Mouse (Mus musculus): ENCODE measurements around the gene Hunk. TPM values are rescaled to one million over a fixed set of nuclear protein-coding genes. Genes with fewer than 3 reads are reported as not detected.

Gene Hunk
- polyA plus RNA-seq, 1 experiment from 2014 or later, result 13.6 TPM

DNA sequence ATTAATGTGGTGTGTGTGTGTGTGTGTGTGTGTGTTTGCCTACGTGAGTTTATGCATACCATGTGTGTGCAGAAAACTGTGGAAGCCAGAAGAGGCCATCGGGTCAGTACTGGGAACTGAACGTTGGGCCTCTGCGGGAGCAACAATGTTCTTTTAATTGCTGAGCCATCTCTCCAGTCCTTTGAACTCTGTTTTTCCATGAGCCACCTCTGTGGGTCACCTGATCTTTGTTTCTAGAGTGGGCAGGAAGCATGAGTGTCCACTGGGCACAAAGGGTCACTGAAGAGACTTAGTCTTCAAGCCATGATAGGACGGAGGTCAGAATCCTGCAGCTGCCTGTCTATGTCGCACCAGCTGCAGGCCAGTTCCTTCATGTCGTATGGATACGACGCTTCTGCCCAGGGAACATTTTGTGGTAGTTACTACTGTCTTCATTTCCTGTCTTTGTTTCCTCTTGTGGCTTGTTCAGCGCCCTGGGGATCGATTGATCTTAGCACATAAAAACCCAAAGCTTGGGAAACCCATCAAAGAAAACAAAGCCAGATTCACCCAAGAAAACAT, 10.3 kb downstream of the Hunk start:
- Histone ChIP-seq H3K27me3 (no peaks in the 10 kb centered on the region), H3K4me1 (peaks cover 28% of the 10 kb centered on the region), H3K4me2 (replicated peaks) (no peak overlapping the region), H3K9ac (replicated peaks) (no peak overlapping the region), H3K4me3 (no peak overlapping the region), H3K9me3 (no peaks in the 10 kb centered on the region), H3K36me3 (peaks cover 18% of the 10 kb centered on the region; the same call in 1 of the 2 replicates), H3K27ac (replicated peaks) (no peak overlapping the region)
- WGBS, result 87% methylated on average over 11 of the region's 11 CpGs
- no peak for ATAC-seq (replicated peaks)

GRCm38 (mm10) chr16:90396882-90397281, 11.1 kb downstream of the Hunk start:
- no peak for ATAC-seq (replicated peaks)
- WGBS, result 70% methylated on average over 2 of the region's 2 CpGs
- H3K4me3 ChIP-seq, result no peak overlapping the region

GRCm38 (mm10) chr16:90400314-90400713, 14.5 kb downstream of the Hunk start:
- ATAC-seq (replicated peaks), result peak; percentile 29; the same call in 1 of the 2 replicates
- H3K9ac ChIP-seq (replicated peaks), result no peak overlapping the region
- WGBS, result 4% methylated on average over 9 of the region's 9 CpGs
- no peaks in the 10 kb centered on the region for H3K36me3 ChIP-seq
- H3K4me2 ChIP-seq (replicated peaks), result no peak overlapping the region
- no peaks in the 10 kb centered on the region for H3K27me3 ChIP-seq
- H3K27ac ChIP-seq (replicated peaks), result no peak overlapping the region
- H3K4me1 ChIP-seq, result peaks cover 32% of the 10 kb centered on the region
- H3K9me3 ChIP-seq, result no peaks in the 10 kb centered on the region
- no peak overlapping the region for H3K4me3 ChIP-seq

More at GRCm38 (mm10) chr16:90396882-90397281, 11.1 kb downstream of the Hunk start:
- Histone ChIP-seq H3K27ac (replicated peaks) (no peak overlapping the region), H3K27me3 (no peaks in the 10 kb centered on the region), H3K4me2 (replicated peaks) (no peak overlapping the region), H3K9me3 (no peaks in the 10 kb centered on the region), H3K36me3 (peaks cover 11% of the 10 kb centered on the region; the same call in 1 of the 2 replicates), H3K4me1 (peaks cover 36% of the 10 kb centered on the region), H3K9ac (replicated peaks) (no peak overlapping the region)

GRCm38 (mm10) chr16:90400906-90401666, 15.3 kb downstream of the Hunk start:
- Histone ChIP-seq H3K4me1 (peaks cover 37% of the 10 kb centered on the region), H3K27ac (replicated peaks) (no peak overlapping the region), H3K27me3 (no peaks in the 10 kb centered on the region), H3K36me3 (no peaks in the 10 kb centered on the region), H3K9ac (replicated peaks) (no peak overlapping the region), H3K4me2 (replicated peaks) (peak overlapping the region; percentile 17; the same call in 1 of the 2 replicates), H3K9me3 (no peaks in the 10 kb centered on the region), H3K4me3 (no peak overlapping the region)
- ATAC-seq (replicated peaks), result 0 out of 2 replicates have a peak, but pooled peaks have one; percentile 47
- WGBS, result 11% methylated on average over 12 of the region's 12 CpGs

DNA sequence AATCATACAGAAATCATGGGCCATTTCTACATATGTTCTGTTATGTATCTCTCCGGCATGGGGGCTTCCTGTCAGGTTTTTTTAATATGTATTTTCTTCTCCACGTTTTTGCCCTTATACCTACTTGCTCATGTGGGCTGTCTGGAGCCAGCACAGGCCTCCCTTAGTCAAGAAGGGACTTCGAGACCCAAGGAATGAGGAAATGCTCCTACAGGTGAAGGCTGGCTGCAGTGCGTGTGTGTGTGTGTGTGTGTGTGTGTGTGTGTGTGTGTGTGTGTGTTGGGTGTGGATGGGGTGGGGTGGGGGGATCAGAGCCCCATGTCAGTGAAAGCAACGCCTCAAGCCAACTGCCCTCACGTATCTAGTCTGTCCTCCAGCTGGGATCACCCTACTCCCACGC, 16.5 kb downstream of the Hunk start:
- WGBS, result 80% methylated on average over 7 of the region's 7 CpGs
- no peaks in the 10 kb centered on the region for H3K27me3 ChIP-seq
- no peak for ATAC-seq (replicated peaks)

DNA sequence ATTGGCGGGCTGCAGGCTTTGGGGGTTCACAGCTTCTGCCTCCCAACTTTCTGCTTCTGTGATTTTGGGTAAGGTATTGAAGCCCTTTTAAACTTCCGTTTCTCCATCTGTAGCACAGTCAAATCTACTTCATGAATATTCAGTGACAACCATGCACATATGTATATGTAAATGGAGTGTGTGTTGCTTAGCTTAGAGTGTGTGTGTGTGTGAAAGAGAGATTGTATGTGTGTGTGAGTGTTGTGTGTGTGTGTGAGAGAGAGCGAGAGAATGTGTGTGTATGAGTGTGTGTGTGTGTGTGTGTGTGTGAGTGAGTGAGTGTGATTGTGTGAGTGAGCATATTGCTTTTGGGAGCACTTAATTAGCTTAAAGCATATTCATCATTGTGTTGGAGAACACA, 19.4 kb downstream of the Hunk start:
- H3K9ac ChIP-seq (replicated peaks), result no peak overlapping the region
- H3K27ac ChIP-seq (replicated peaks), result peak overlapping the region; percentile 77
- no peak overlapping the region for H3K4me3 ChIP-seq
- no peaks in the 10 kb centered on the region for H3K9me3 ChIP-seq
- peaks cover 63% of the 10 kb centered on the region for H3K4me1 ChIP-seq
- peak; percentile 81 for ATAC-seq (replicated peaks)
- H3K36me3 ChIP-seq, result no peaks in the 10 kb centered on the region
- WGBS, result 65% methylated on average over 3 of the region's 3 CpGs
- no peak overlapping the region for H3K4me2 ChIP-seq (replicated peaks)
- H3K27me3 ChIP-seq, result no peaks in the 10 kb centered on the region

More for the DNA sequence above, 16.5 kb downstream of the Hunk start:
- Histone ChIP-seq H3K4me1 (peaks cover 37% of the 10 kb centered on the region), H3K36me3 (no peaks in the 10 kb centered on the region), H3K4me3 (no peak overlapping the region), H3K9me3 (no peaks in the 10 kb centered on the region), H3K9ac (replicated peaks) (no peak overlapping the region), H3K27ac (replicated peaks) (no peak overlapping the region), H3K4me2 (replicated peaks) (no peak overlapping the region)

DNA sequence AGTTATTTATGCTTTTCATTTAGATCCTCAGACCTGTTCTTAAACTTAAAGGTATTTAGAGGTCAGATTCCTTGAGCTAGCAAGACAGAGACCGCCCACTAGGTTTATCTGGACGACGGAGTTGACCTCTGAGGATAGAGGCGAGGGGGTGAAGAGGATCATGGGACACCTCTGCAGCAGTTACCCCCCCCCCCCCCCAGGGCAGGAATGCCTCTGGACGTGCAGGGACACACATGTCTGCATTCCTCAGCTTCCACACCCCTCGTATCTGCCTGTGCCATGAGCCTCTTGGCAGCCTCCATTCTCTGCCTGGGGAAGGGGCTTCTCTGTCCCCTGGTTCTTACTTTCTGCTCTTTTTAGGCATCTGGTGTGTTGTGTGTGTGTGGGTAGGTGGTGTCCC, 19.8 kb downstream of the Hunk start:
- WGBS, result 54% methylated on average over 6 of the region's 6 CpGs
- Histone ChIP-seq H3K4me1 (peaks cover 61% of the 10 kb centered on the region), H3K36me3 (no peaks in the 10 kb centered on the region), H3K9ac (replicated peaks) (no peak overlapping the region), H3K4me3 (no peak overlapping the region), H3K27ac (replicated peaks) (peak overlapping the region; percentile 77), H3K27me3 (no peaks in the 10 kb centered on the region), H3K9me3 (no peaks in the 10 kb centered on the region), H3K4me2 (replicated peaks) (no peak overlapping the region)
- ATAC-seq (replicated peaks), result peak; percentile 44

DNA sequence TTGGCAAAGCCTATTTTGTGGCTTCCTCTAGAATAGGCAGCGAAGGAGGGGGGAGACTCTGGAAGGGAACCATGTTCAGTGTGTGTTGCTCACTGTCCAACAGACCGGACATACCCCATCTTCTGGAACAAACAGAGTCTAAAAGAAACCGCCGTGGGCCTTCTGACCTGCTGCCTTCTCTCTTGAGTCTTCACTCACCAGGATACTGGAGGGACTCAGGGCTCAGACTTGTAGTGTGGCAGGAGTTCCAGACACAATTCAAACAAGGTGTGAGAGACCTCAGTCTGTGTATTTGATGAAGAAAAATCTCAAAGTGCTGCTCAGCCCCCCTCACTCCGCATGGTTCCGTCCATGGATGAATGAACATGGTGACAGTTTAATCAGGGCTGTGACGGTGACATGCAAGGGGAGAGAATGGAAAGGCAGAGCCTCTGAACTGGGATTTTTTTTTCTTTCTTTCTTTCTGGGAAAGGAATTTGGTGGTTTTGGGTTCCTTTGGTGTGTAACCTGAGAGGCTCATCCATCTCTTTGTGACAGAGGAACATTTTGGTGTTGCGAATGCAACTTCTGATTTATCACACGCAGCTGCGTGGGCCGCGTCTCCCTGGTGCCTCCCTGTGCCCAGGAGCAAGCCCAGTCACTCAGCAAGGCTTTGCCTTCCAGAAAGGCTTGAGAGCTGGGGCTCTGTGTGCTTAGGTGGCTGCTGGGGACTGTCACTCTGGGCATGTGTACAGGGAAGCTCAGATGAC, 21.9 kb downstream of the Hunk start:
- Histone ChIP-seq H3K36me3 (no peaks in the 10 kb centered on the region), H3K9ac (replicated peaks) (no peak overlapping the region), H3K27ac (replicated peaks) (peak overlapping the region; percentile 32), H3K4me1 (peaks cover 45% of the 10 kb centered on the region), H3K9me3 (no peaks in the 10 kb centered on the region; the same call in 1 of the 2 replicates), H3K4me2 (replicated peaks) (no peak overlapping the region), H3K4me3 (no peak overlapping the region), H3K27me3 (no peaks in the 10 kb centered on the region)
- no peak for ATAC-seq (replicated peaks)
- 23% methylated on average over 12 of the region's 12 CpGs for WGBS

- no peaks in the 10 kb centered on the region; the same call in 1 of the 2 replicates for H3K9me3 ChIP-seq
- peaks cover 27% of the 10 kb centered on the region for H3K4me1 ChIP-seq
- 95% methylated on average over 8 of the region's 8 CpGs for WGBS
- peaks cover 3% of the 10 kb centered on the region; the same call in 1 of the 2 replicates for H3K36me3 ChIP-seq
- H3K27me3 ChIP-seq, result no peaks in the 10 kb centered on the region
- no peak overlapping the region for H3K4me2 ChIP-seq (replicated peaks)
- H3K4me3 ChIP-seq, result no peak overlapping the region
- ATAC-seq (replicated peaks), result no peak
- H3K27ac ChIP-seq (replicated peaks), result no peak overlapping the region
- no peak overlapping the region for H3K9ac ChIP-seq (replicated peaks)
Observed at GRCm38 (mm10) chr16:90412096-90413082, 26.6 kb downstream of the Hunk start.

- Histone ChIP-seq H3K9me3 (no peaks in the 10 kb centered on the region; the same call in 1 of the 2 replicates), H3K9ac (replicated peaks) (no peak overlapping the region), H3K4me1 (peaks cover 26% of the 10 kb centered on the region), H3K4me2 (replicated peaks) (no peak overlapping the region), H3K27me3 (no peaks in the 10 kb centered on the region), H3K36me3 (peaks cover 3% of the 10 kb centered on the region; the same call in 1 of the 2 replicates), H3K27ac (replicated peaks) (no peak overlapping the region), H3K4me3 (no peak overlapping the region)
- ATAC-seq (replicated peaks), result no peak
Observed at GRCm38 (mm10) chr16:90416621-90417020, 30.8 kb downstream of the Hunk start.

DNA sequence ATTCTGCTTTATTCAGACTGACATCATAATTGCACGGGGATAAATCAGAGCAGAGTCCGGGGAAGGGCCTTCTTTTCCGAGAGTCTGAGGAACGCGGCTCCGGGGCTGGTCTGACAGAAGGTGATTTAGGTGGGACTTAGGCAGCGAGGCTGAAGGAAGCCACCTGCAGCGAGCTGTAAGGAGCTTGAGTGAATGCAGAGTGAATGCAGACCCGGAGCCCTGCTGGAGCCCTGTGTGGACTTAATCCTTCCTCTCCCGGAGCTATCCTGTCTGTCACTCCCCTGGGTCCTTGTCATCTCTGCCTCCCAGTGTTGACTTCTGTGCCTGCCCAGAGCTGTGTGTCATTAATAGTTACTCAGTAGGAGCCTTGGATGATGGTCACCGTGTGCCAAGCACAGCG, 32.8 kb downstream of the Hunk start:
- Histone ChIP-seq H3K9ac (replicated peaks) (no peak overlapping the region), H3K9me3 (no peaks in the 10 kb centered on the region), H3K36me3 (peaks cover 1% of the 10 kb centered on the region; the same call in 1 of the 2 replicates), H3K4me1 (peaks cover 46% of the 10 kb centered on the region), H3K4me2 (replicated peaks) (no peak overlapping the region), H3K4me3 (no peak overlapping the region), H3K27ac (replicated peaks) (peak overlapping the region; percentile 14), H3K27me3 (no peaks in the 10 kb centered on the region)
- ATAC-seq (replicated peaks), result peak; percentile 31; the same call in 1 of the 2 replicates
- WGBS, result 9% methylated on average over 12 of the region's 12 CpGs
